Mouse (Mus musculus) left cerebral cortex, postnatal 36 days (tissue): ENCODE data around the gene Slc44a2. TPM values are rescaled to one million over a fixed set of nuclear protein-coding genes. Genes with fewer than 3 reads are reported as not detected.
"Not testable (repeated sequence)": the region's sequence is repeated elsewhere in the genome, so short reads cannot be mapped to it uniquely, and the experiment has no call there.

Experiments used
- DNase-seq, 2 experiments: peaks; one replicate each; pipeline ENCODE4 v3.0.0; 2021 to 2022; ENCODE audit warnings: low spot score in 2 of 2, mixed read lengths in 1 of 2
- intact Hi-C: fragments of 180-260 bp; cut with DNase I; formaldehyde crosslinking; loops from one replicate; pipeline ENCODE4 v1.15.1; 2025
- total RNA-seq, 2 experiments: library from RNA; stranded (reverse); gene quantifications; 2 replicates each; pipeline ENCODE4 v1.2.3; 2021

Gene Slc44a2
- total RNA-seq, result 10 to 100 TPM; 43.0 to 52.5 TPM

DNA sequence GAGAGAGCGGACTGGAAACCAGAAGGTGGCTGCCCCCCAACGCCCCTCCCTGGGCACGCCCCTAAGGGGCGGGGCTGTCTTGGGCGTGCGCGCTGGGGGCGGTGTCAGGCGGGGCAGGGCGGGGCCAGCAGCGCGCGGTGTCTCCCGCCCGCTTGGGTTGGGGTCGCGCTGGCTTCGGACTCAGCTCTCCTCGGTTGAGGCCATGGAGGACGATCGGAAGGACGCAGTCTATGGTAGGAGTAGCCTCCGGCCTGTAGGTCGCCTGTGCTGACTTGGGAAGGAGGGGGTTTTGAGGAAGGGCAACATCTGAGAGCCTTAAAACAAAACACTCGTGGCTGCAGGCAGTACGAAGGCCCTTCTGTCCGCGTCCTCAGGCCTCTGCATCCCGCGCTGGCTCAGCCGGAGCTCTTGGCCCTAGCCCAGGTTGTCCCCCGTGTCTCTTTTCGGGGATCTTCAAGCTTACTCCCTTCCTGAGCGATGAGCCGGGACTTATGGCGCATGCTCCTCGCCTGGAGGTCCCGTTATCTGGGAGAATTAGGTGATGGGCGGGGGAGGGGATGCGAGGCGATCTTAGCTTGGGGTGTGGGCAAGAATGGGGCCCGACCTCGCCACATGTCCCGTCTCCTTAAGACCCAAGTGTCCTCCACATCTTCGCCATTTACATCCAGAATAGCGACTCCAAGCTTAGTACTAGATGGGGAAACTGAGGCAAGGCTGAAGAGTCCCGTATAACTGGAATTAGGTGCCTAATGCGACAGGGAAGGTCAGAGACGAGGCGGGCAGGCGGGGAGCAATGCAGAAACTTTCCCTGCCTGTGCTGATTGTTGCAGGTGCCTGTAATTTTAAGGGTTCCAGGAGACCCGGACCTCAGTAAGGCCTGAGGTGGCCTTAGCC is at the start of gene Slc44a2:
Slc44a2 (plus strand) TSS at position 80 of the 894 bp plus-strand sequence.
- peak; percentile 80 for DNase-seq
- intact Hi-C loops, result no loop called here

- intact Hi-C loops, result no loop called here
Observed at GRCm38 (mm10) chr9:21272391-21272790, 48.1 kb upstream of the Slc44a2 start.

DNA sequence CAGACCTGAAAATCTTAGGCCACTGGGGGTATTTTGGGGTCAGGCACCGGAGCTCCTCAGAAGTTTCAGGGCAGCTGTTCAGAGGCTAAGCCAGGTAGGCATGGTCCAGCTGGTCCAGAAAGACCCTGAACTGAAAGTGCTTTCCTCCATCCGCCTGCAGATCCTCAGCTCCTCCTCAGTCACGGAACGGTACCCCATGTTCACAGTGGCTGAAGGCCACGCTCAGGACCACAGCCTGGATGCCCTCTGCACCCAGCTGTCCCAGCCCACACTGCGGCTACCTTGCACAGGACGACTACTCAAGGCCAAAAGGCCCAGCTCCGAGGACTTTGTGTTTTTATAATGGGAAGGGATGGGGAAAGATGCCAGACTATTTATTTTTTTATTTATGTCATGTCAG is 47.4 kb upstream of the Slc44a2 start:
- intact Hi-C loops, result no loop called here
- DNase-seq, result no peak

More at GRCm38 (mm10) chr9:21272391-21272790, 48.1 kb upstream of the Slc44a2 start:
- DNase-seq, result no peak

DNA sequence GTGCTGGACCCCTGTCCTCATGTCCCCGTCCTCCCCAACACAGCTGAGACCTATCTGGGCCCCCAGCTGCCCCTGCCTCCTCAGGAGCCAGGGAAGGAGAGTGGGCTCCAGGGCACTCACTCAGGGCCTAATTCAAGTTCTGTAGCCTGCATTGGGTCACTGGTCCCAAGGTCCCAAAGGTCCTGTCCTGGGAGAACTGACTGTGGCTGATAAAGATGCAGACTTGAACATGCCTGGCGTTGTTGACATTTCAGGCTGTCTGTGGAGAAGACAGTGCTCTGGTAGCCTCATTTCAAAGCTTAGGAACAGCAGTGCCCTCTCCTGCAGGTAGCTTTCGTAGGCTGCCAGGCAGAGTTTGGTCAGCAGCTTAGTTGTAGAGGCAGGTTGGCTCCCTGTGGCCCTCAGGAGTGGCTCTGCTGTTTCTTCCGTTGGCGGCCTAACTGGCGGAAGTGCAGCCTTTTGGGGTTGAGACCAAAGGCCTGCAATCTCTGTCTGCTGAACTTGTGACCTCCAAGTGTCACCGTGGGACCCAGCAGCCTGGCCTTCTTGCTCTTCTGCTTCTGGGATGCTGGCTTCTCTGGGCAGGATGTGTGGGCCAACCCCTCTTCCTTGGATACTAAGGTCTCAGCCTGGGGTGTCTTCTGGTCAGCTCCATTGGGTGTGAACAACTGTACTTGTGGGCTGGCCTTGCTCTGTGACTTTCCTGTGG is 46.8 kb upstream of the Slc44a2 start:
- no peak for DNase-seq
- intact Hi-C loops, result no loop called here

DNA sequence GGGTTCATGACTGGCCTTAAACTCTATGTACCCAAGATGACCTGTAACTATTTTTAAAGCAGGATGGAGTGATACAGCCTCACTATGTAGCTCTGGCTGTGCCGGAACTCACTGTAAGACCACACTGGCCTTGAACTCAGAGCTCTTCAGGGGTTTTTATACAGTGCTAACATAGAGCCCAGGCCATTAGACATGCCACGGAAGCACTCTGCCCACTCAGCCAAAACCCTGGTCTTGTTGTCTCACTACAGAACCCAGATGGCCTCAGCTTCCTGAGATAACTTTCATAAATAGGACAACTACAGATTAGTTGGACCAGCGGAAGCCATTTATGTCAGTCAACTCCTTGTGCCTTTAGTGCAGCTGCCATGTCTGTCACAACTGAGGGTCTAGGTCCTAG is 46.2 kb upstream of the Slc44a2 start:
- DNase-seq, result no peak
- intact Hi-C loops, result no loop called here

DNA sequence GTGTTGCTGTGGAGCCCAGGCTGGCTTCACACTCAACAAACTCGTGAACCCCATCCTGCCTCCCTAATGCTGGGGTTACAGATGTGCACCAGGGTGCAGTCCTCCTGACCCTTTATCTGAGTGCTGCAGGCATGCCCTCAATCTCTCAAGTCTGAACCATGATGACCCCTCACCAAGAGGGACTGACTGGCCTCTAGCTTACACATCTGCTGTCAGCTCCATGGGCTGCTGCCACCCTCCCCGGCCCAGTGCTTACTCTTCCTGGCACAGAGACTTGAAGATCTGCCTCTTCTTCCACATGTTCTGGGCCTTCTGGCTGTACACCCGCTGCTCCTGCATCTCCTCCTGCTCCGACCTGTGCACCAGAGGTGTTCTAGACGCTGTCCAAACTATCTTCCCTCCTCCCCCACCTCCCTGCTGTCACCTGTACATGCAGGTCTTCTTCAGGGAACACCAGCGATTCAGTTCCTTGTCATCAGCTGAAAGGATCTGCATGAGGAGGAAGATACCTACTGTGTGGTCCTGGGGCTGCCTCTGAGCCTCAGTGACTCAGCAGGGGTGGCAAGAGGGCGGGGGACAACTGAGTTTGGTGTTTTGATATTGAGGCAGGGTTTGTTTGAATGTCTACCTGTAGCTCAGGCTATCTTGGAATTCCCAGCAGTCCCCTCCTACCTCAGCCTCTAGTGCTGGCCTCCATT is 45.3 kb upstream of the Slc44a2 start:
- intact Hi-C loops, result no loop called here
- DNase-seq, result no peak

DNA sequence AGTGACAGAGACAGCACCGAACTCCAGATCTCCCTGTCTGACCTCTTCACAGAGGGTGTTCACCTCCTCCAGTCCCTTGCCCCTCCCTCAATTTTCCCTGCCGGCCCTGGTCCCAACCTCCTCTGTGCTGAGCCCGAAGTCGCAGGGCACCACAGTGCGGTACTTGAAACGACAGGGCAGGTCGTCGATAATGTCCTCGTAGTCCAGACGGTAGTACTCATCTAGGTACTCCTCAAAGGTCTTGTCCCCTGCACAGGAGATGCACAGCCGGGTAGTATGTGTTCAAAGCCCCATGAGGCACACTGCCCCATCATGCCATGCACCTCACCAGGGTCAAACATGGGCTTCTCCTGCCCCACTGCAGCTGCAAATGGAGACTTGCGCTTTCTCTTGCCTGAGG is 44.8 kb upstream of the Slc44a2 start:
- intact Hi-C loops, result no loop called here
- no peak for DNase-seq

DNA sequence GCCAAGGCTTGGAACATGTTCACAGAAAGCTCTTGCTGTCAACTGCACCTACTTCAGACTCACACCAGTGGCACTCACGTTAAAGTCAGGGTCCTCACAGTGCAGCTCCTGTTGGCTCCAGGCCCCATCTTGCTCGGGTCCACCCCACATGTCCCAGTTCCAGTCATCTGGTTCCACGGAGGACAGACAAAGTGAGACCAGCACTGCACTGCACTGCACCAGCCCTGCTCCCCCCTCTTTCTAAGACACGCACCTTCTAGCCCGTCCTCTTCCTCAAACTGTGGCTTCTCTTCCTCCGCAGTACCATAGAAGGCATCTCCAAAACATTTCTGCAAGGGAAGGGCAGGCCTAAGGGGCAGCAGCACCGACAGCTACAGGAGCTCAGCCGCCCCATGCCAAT is 44.2 kb upstream of the Slc44a2 start:
- no peak for DNase-seq
- intact Hi-C loops, result no loop called here

DNA sequence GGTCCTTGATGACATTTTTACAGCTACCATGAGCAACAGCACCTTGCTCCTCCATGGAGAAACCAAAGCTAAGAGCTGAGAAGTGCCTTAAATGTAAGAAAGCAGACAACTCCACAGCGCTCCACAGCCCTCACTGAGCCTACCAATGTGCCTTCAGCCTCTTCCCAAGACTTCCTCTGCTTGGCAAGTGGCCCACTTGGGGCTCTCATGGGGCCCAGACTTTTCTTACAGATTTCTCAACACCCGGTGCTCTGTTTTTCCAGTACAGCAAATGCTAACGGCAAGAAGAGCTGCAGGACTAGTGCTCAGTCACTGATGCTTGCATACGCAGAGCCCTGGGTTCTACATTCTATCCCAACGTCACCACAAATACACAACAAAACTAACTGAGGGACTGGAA is 42.7 kb upstream of the Slc44a2 start:
- DNase-seq, result no peak
- intact Hi-C loops, result no loop called here

DNA sequence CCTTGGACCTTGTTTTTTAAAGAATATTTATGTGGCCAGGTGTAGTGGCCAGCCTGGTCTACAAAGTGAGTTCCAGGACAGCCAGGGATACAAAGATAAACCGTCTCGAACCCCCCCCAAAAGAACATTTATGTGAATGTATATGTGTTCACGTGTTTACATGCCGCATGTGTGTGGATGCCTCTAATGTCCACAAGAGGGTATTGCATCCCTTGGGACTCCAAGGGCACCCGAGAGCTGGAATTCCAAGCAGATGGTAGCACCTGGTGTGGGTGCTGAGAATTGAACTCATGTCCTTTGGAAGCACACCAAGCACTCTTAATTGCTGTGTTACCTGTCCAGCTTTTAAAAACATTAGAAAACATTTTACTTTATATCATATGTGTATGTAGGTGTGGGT is 36.9 kb upstream of the Slc44a2 start:
- intact Hi-C loops, result no loop called here
- no peak for DNase-seq

DNA sequence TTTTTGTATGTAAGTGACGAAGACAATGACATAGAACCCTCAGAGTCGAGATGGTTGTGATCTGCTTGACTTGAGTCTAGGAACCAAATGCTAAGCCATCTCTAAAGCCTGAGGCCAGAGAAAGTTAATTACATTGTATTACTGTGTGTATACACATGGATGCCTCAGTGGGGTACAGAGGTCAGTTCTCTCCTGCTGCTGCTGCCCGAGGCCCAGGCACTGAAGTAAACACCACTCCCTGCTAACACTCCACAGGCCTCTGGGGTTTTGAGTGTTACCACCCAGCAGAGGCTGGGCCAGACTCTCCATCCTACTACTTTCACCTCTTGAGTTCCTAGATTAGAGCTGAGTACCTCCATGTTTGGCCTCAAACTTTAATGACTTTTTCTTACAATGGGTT is 36.5 kb upstream of the Slc44a2 start:
- DNase-seq, result no peak
- intact Hi-C loops, result no loop called here

- intact Hi-C loops, result no loop called here
- DNase-seq, result no peak
Observed at GRCm38 (mm10) chr9:21286753-21287152, 33.7 kb upstream of the Slc44a2 start.

GRCm38 (mm10) chr9:21287571-21288402 is 32.7 kb upstream of the Slc44a2 start, which contains the start of gene Kri1:
TSS of gene Kri1 (minus strand) at chr9:21287969.
- DNase-seq, result peak; percentile 97
- intact Hi-C loops, result no loop called here

- no peak for DNase-seq
- intact Hi-C loops, result no loop called here
Observed at GRCm38 (mm10) chr9:21288404-21289336, 31.8 kb upstream of the Slc44a2 start.

GRCm38 (mm10) chr9:21289337-21289671 is 31.2 kb upstream of the Slc44a2 start:
- DNase-seq, result no peak
- intact Hi-C loops, result no loop called here

DNA sequence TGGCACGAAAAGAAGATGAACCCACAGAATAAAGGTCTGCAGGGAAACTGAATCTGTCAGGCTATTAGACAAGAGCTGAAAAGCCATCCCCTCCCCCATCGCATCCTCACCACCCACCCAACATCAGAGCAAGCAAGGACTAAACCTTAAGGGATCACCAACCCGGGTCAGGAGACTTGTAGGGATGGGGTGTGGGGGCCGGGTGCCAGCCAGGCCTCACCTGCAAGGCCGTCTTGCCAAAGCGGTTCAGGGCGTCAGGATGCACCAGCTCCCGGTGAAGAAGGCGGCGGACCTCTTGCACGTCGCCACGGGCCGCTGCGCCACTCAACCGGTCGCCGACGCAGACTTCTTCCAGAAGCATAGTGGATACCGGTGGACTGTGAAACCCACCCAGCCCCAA is 29.9 kb upstream of the Slc44a2 start:
- DNase-seq, result no peak
- intact Hi-C loops, result no loop called here

- intact Hi-C loops, result no loop called here
- DNase-seq, result peak; percentile 99 to 100
Observed at GRCm38 (mm10) chr9:21291022-21291787, 29.3 kb upstream of the Slc44a2 start, which contains the start of gene Cdkn2d. TSS of gene Cdkn2d (minus strand) at chr9:21291407.

DNA sequence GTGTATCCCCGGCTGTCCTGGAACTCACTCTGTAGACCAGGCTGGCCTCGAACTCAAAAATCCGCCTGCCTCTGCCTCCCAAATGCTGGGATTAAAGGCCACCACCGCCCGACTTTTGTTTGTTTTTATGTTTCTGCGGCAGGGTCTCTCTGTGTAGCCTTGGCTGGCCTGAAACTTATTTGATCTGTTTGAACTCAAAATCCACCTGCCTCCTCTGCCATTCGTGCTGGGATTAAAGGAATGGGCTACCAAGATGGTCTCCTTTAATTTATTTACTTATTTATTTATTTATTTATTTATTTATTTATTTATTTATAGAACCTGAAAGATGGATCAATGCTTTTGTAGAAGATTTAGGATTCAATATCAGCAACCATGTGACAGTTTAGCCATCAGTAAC is 28.6 kb upstream of the Slc44a2 start:
- DNase-seq, intact Hi-C loops: not testable (repeated sequence)
